Mouse (Mus musculus): ENCODE measurements around the gene Zbtb5. TPM values are rescaled to one million over a fixed set of nuclear protein-coding genes. Genes with fewer than 3 reads are reported as not detected.

Zbtb5 gene
- polyA plus RNA-seq, 1 experiment = 9.5 TPM

- TF ChIP-seq POLR2A (IDR thresholded peaks at IDR 0.05; ENCODE audit: low read depth, low read length) (no peak), CTCF (IDR thresholded peaks at IDR 0.05; ENCODE audit: borderline replicate concordance, insufficient read depth, low read length) (no peak)
- no peak overlapping the region for H3K27ac ChIP-seq (ENCODE audit: insufficient read depth, low read length)
- H3K4me3 ChIP-seq (ENCODE audit: insufficient read depth, low read length) = no peak overlapping the region
- 0 out of 2 replicates have a peak, but pooled peaks cover 5% of the 10 kb centered on the region for H3K4me1 ChIP-seq (ENCODE audit: control insufficient read depth, insufficient read depth, low read length)
Observed at GRCm38 (mm10) chr4:45037455-45038410, 25.5 kb upstream of the Zbtb5 start.

GRCm38 (mm10) chr4:45036571-45036970 is 24.4 kb upstream of the Zbtb5 start:
- Histone ChIP-seq H3K4me1 (ENCODE audit: control insufficient read depth, insufficient read depth, low read length) (0 out of 2 replicates have a peak, but pooled peaks cover 5% of the 10 kb centered on the region), H3K27ac (ENCODE audit: insufficient read depth, low read length) (no peak overlapping the region), H3K4me3 (ENCODE audit: insufficient read depth, low read length) (no peak overlapping the region)
- TF ChIP-seq CTCF (IDR thresholded peaks at IDR 0.05; ENCODE audit: borderline replicate concordance, insufficient read depth, low read length) (no peak), POLR2A (IDR thresholded peaks at IDR 0.05; ENCODE audit: low read depth, low read length) (no peak)

DNA sequence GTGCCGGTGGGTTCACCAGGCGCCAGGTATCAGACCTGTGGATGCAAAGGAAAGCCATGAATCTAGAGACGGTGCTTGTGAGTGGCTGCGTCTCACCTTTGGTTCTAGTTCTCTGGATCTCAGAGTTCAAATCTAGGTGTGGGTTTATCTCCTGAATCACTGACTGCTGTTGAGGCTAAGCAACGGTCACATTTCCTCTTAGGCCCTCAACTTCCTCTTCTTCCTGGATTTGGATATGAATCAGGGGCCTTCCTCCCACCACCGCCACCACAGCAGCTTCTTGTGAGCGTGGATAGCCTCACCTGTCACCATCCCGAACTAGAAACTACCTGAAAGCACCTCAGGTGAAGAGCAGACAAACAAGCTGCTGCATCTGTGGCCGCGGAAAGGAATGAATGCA is 23.8 kb upstream of the Zbtb5 start:
- TF ChIP-seq POLR2A (IDR thresholded peaks at IDR 0.05; ENCODE audit: low read depth, low read length) (no peak), CTCF (IDR thresholded peaks at IDR 0.05; ENCODE audit: borderline replicate concordance, insufficient read depth, low read length) (no peak)
- 0 out of 2 replicates have a peak, but pooled peaks cover 5% of the 10 kb centered on the region for H3K4me1 ChIP-seq (ENCODE audit: control insufficient read depth, insufficient read depth, low read length)
- H3K27ac ChIP-seq (ENCODE audit: insufficient read depth, low read length) = no peak overlapping the region
- no peak overlapping the region for H3K4me3 ChIP-seq (ENCODE audit: insufficient read depth, low read length)

- 0 out of 2 replicates have a peak, but pooled peaks cover 5% of the 10 kb centered on the region for H3K4me1 ChIP-seq (ENCODE audit: control insufficient read depth, insufficient read depth, low read length)
- H3K4me3 ChIP-seq (ENCODE audit: insufficient read depth, low read length) = no peak overlapping the region
- no peak overlapping the region for H3K27ac ChIP-seq (ENCODE audit: insufficient read depth, low read length)
- no peak for TF ChIP-seq CTCF (IDR thresholded peaks at IDR 0.05; ENCODE audit: borderline replicate concordance, insufficient read depth, low read length)
- TF ChIP-seq POLR2A (IDR thresholded peaks at IDR 0.05; ENCODE audit: low read depth, low read length) = no peak
Observed at GRCm38 (mm10) chr4:45034693-45035628, 22.7 kb upstream of the Zbtb5 start.

GRCm38 (mm10) chr4:45032586-45032985 is 20.4 kb upstream of the Zbtb5 start:
- TF ChIP-seq CTCF (IDR thresholded peaks at IDR 0.05; ENCODE audit: borderline replicate concordance, insufficient read depth, low read length) (no peak), POLR2A (IDR thresholded peaks at IDR 0.05; ENCODE audit: low read depth, low read length) (no peak)
- no peak overlapping the region for H3K27ac ChIP-seq (ENCODE audit: insufficient read depth, low read length)
- H3K4me3 ChIP-seq (ENCODE audit: insufficient read depth, low read length) = no peak overlapping the region
- H3K4me1 ChIP-seq (ENCODE audit: control insufficient read depth, insufficient read depth, low read length) = 0 out of 2 replicates have a peak, but pooled peaks cover 5% of the 10 kb centered on the region

GRCm38 (mm10) chr4:45026459-45026858 is 14.2 kb upstream of the Zbtb5 start:
- H3K27ac ChIP-seq (ENCODE audit: insufficient read depth, low read length) = no peak overlapping the region
- H3K4me1 ChIP-seq (ENCODE audit: control insufficient read depth, insufficient read depth, low read length) = no peaks in the 10 kb centered on the region
- no peak for TF ChIP-seq POLR2A (IDR thresholded peaks at IDR 0.05; ENCODE audit: low read depth, low read length)
- TF ChIP-seq CTCF (IDR thresholded peaks at IDR 0.05; ENCODE audit: borderline replicate concordance, insufficient read depth, low read length) = no peak
- no peak overlapping the region for H3K4me3 ChIP-seq (ENCODE audit: insufficient read depth, low read length)

DNA sequence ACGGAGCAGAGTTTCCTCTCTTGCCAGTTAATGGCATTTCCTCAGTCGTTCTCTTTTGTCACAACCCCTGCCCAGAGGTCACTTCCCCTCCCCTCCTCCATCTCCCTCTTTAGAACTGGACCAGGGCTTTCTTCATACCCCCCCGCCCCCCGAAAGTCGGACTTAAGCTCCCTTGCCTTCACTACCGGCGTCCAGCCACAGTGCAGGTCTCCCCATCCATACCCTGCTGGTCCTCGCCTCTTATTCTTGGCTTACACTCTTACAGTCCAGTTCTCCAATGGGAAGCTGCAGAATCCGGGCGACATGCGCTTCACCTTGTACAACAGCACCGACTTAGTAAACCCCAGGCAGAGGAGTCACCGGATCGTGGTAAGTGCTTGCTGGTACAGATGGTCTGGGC is 6.8 kb upstream of the Zbtb5 start:
- Histone ChIP-seq H3K27ac (ENCODE audit: insufficient read depth, low read length) (no peak overlapping the region), H3K4me3 (ENCODE audit: insufficient read depth, low read length) (peak overlapping the region; percentile 82), H3K4me1 (ENCODE audit: control insufficient read depth, insufficient read depth, low read length) (peaks cover 3% of the 10 kb centered on the region; the same call in 1 of the 2 replicates)
- TF ChIP-seq POLR2A (IDR thresholded peaks at IDR 0.05; ENCODE audit: low read depth, low read length) = no peak
- TF ChIP-seq CTCF (IDR thresholded peaks at IDR 0.05; ENCODE audit: borderline replicate concordance, insufficient read depth, low read length) = no peak

- TF ChIP-seq CTCF (IDR thresholded peaks at IDR 0.05; ENCODE audit: borderline replicate concordance, insufficient read depth, low read length) (no peak), POLR2A (IDR thresholded peaks at IDR 0.05; ENCODE audit: low read depth, low read length) (peak; percentile 86)
Observed at GRCm38 (mm10) chr4:45018452-45018980, 6.3 kb upstream of the Zbtb5 start, which contains the start of gene Polr1e. TSS of gene Polr1e (plus strand) at chr4:45018583.

DNA sequence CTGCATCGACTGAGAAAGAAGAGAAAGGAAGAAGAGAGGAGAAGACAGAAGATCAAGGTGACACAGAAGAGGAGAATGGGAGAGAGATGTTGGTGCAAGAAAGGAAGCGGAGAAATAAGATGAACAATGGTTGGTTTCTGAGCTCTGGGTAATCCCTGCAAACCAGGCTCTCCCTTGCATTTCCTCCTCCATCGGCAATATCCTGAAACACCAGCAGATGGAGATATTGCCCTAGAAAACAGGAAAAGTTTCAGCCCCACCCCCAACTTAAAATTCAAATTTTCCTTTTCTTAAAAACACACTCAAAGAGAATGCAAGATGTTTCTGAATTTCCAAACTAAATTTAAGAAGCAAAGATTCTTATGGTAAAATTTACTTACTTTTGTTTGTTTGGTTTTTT is 3.4 kb upstream of the Zbtb5 start:
- Histone ChIP-seq H3K4me3 (ENCODE audit: insufficient read depth, low read length) (no peak overlapping the region), H3K27ac (ENCODE audit: insufficient read depth, low read length) (no peak overlapping the region), H3K4me1 (ENCODE audit: control insufficient read depth, insufficient read depth, low read length) (peaks cover 3% of the 10 kb centered on the region; the same call in 1 of the 2 replicates)
- TF ChIP-seq POLR2A (IDR thresholded peaks at IDR 0.05; ENCODE audit: low read depth, low read length) (no peak), CTCF (IDR thresholded peaks at IDR 0.05; ENCODE audit: borderline replicate concordance, insufficient read depth, low read length) (no peak)

More at GRCm38 (mm10) chr4:45018452-45018980, 6.3 kb upstream of the Zbtb5 start, which contains the start of gene Polr1e:
- Histone ChIP-seq H3K27ac (ENCODE audit: insufficient read depth, low read length) (0 out of 2 replicates have a peak within 1 kb of the TSS, but pooled peaks have one; percentile 15), H3K4me1 (ENCODE audit: control insufficient read depth, insufficient read depth, low read length) (peaks cover 3% of the 10 kb centered on the region; the same call in 1 of the 2 replicates), H3K4me3 (ENCODE audit: insufficient read depth, low read length) (peak within 1 kb of the TSS; percentile 82)
